Mouse (Mus musculus) liver, postnatal 0 days (tissue): ENCODE data around the gene Tmprss7. TPM values are rescaled to one million over a fixed set of nuclear protein-coding genes. Genes with fewer than 3 reads are reported as not detected.
A peak's percentile ranks its signal among the peaks of the same experiment; 100 is the strongest.

ENCODE experiments used
- ATAC-seq: fragments of 200-750 bp; cut with Nextera tagmentation; 2 replicates; pipeline ENCODE4 v1.8.0; 2017; ENCODE audit warnings: mild to moderate bottlenecking, moderate library complexity
- DNase-seq: peaks from one replicate; pipeline ENCODE4 v3.0.0-alpha.2; 2016
- H3K27ac ChIP-seq: fragments of 300-500 bp; sonication (generic); 2 replicates; pipeline ENCODE4 v1.5.1; 2014; ENCODE audit warnings: antibody characterized with exemption, moderate library complexity, mild to moderate bottlenecking, low read depth
- H3K27me3 ChIP-seq: fragments of 300-500 bp; sonication (generic); 2 replicates; pipeline ENCODE4 v1.6.1; 2014; ENCODE audit warnings: low read length, control low read depth, mixed read lengths; ENCODE audit not compliant: insufficient read depth
- H3K36me3 ChIP-seq: fragments of 300-500 bp; sonication (generic); replicated peaks from 2 replicates; pipeline ENCODE4 v1.6.1; 2014; ENCODE audit warnings: mild to moderate bottlenecking, control low read depth, low read length, moderate library complexity, mixed read lengths; ENCODE audit not compliant: insufficient read depth
- H3K4me1 ChIP-seq: fragments of 300-500 bp; sonication (generic); 2 replicates; pipeline ENCODE4 v1.6.1; 2014; ENCODE audit warnings: antibody characterized with exemption, mild to moderate bottlenecking, control low read depth; ENCODE audit not compliant: insufficient read depth
- H3K4me2 ChIP-seq: fragments of 300-500 bp; sonication (generic); 2 replicates; pipeline ENCODE4 v1.6.1; 2014; ENCODE audit warnings: low read depth, mild to moderate bottlenecking, low read length, moderate library complexity, mixed read lengths
- H3K4me3 ChIP-seq: fragments of 300-500 bp; sonication (generic); 2 replicates; pipeline ENCODE4 v1.5.1; 2014; ENCODE audit warnings: low read depth, low read length
- H3K9ac ChIP-seq: fragments of 300-500 bp; sonication (generic); replicated peaks from 2 replicates; pipeline ENCODE4 v1.6.1; 2014; ENCODE audit warnings: mild to moderate bottlenecking, moderate library complexity
- H3K9me3 ChIP-seq: fragments of 300-500 bp; sonication (generic); 2 replicates; pipeline ENCODE4 v1.6.1; 2016; ENCODE audit warnings: mild to moderate bottlenecking, control low read depth, low read length, mixed read lengths
- CTCF ChIP-seq: sonication (generic); IDR thresholded peaks from 2 replicates; pipeline ENCODE4 v1.5.1; 2016; ENCODE audit warnings: antibody characterized with exemption, low read depth
- EP300 ChIP-seq: IDR thresholded peaks from 2 replicates; pipeline ENCODE4 v1.6.1; 2016; ENCODE audit warnings: antibody characterized with exemption, low read depth, mild to moderate bottlenecking
- WGBS: fragments of 180-500 bp; shearing (Covaris S2); extraction: QIAGEN DNeasy Blood & Tissue Kit; methylation state at CpG from one replicate; pipeline ENCODE4 v1.1.7; 2014; ENCODE audit not compliant: insufficient replicate concordance; 5-methylcytosine and 5-hydroxymethylcytosine counted together
- polyA plus RNA-seq: library from polyadenylated mRNA; unstranded; fragments of >200 nt; fragmentation: Nextera tagmentation; extraction: Ambion mirVana; gene quantifications from 2 replicates; pipeline ENCODE4 v1.2.1, GENCODE M21; 2015

Gene Tmprss7
- 0.14 TPM in 2 replicates for polyA plus RNA-seq

GRCm38 (mm10) chr16:45693558-45693957 lies at the start of gene Tmprss7:
TSS of gene Tmprss7 (minus strand) at chr16:45693658.
- no peaks in the 10 kb centered on the region for H3K9me3 ChIP-seq
- H3K9ac ChIP-seq = no peak within 1 kb of the TSS
- H3K4me3 ChIP-seq = no peak within 1 kb of the TSS
- TF ChIP-seq CTCF (no peak), EP300 (no peak)
- no peak within 1 kb of the TSS for H3K27ac ChIP-seq
- WGBS = 48% methylated on average over 10 of the region's 10 CpGs
- H3K36me3 ChIP-seq = no peaks in the 10 kb centered on the region
- no peak for DNase-seq
- H3K27me3 ChIP-seq = no peaks in the 10 kb centered on the region
- ATAC-seq = no peak
- H3K4me1 ChIP-seq = no peaks in the 10 kb centered on the region
- H3K4me2 ChIP-seq = no peak within 1 kb of the TSS

GRCm38 (mm10) chr16:45742615-45743476 lies 49.4 kb upstream of the Tmprss7 start, which contains the start of gene Abhd10:
TSS of gene Abhd10 (minus strand) at chr16:45742955.
- H3K4me1 ChIP-seq = peaks cover 16% of the 10 kb centered on the region
- no peaks in the 10 kb centered on the region for H3K27me3 ChIP-seq
- 2% methylated on average over 36 of the region's 51 CpGs for WGBS
- H3K4me2 ChIP-seq = peak within 1 kb of the TSS; percentile 76
- H3K27ac ChIP-seq = peak within 1 kb of the TSS; percentile 83
- ATAC-seq = peak; percentile 100
- H3K4me3 ChIP-seq = peak within 1 kb of the TSS; percentile 71
- H3K9ac ChIP-seq = peak within 1 kb of the TSS; percentile 84
- peak; percentile 98 for DNase-seq
- TF ChIP-seq EP300 (no peak), CTCF (no peak)
- no peaks in the 10 kb centered on the region for H3K9me3 ChIP-seq
- H3K36me3 ChIP-seq = 0 out of 2 replicates have a peak, but pooled peaks cover 2% of the 10 kb centered on the region

GRCm38 (mm10) chr16:45737880-45738279 lies 44.4 kb upstream of the Tmprss7 start:
- WGBS = 73% methylated on average over 8 of the region's 8 CpGs
- peaks cover 13% of the 10 kb centered on the region for H3K4me1 ChIP-seq
- H3K36me3 ChIP-seq = peaks cover 35% of the 10 kb centered on the region
- no peak for ATAC-seq
- H3K27me3 ChIP-seq = no peaks in the 10 kb centered on the region
- H3K4me3 ChIP-seq = no peak overlapping the region
- H3K9me3 ChIP-seq = no peaks in the 10 kb centered on the region
- no peak overlapping the region for H3K4me2 ChIP-seq
- H3K9ac ChIP-seq = no peak overlapping the region
- no peak for DNase-seq
- no peak overlapping the region for H3K27ac ChIP-seq
- TF ChIP-seq EP300 = no peak
- TF ChIP-seq CTCF = no peak

- Histone ChIP-seq H3K9me3 (no peaks in the 10 kb centered on the region), H3K4me2 (no peak overlapping the region), H3K9ac (no peak overlapping the region), H3K4me1 (peaks cover 13% of the 10 kb centered on the region), H3K4me3 (no peak overlapping the region), H3K36me3 (peaks cover 40% of the 10 kb centered on the region), H3K27me3 (no peaks in the 10 kb centered on the region), H3K27ac (no peak overlapping the region)
- DNase-seq = no peak
- TF ChIP-seq EP300 (no peak), CTCF (no peak)
- no peak for ATAC-seq
- 67% methylated on average over 3 of the region's 3 CpGs for WGBS
Observed at GRCm38 (mm10) chr16:45736724-45737123, 43.3 kb upstream of the Tmprss7 start.

- peaks cover 20% of the 10 kb centered on the region for H3K36me3 ChIP-seq
- no peak overlapping the region for H3K9ac ChIP-seq
- 71% methylated on average over 5 of the region's 5 CpGs for WGBS
Observed at GRCm38 (mm10) chr16:45729163-45729562, 35.7 kb upstream of the Tmprss7 start.

GRCm38 (mm10) chr16:45724742-45725102 lies 31.3 kb upstream of the Tmprss7 start:
- ATAC-seq (no peak), DNase-seq (no peak)
- H3K27me3 ChIP-seq = peaks cover 11% of the 10 kb centered on the region; the same call in 1 of the 2 replicates
- peaks cover 6% of the 10 kb centered on the region for H3K4me1 ChIP-seq
- no peak overlapping the region for H3K27ac ChIP-seq
- no peaks in the 10 kb centered on the region for H3K9me3 ChIP-seq
- H3K4me3 ChIP-seq = peak overlapping the region; percentile 41
- H3K36me3 ChIP-seq = no peaks in the 10 kb centered on the region; the same call in 1 of the 2 replicates
- H3K4me2 ChIP-seq = peak overlapping the region; percentile 70
- no peak overlapping the region; the same call in 1 of the 2 replicates for H3K9ac ChIP-seq
- WGBS = 4% methylated on average over 10 of the region's 10 CpGs
- TF ChIP-seq EP300 (no peak), CTCF (no peak)

More at GRCm38 (mm10) chr16:45729163-45729562, 35.7 kb upstream of the Tmprss7 start:
- H3K4me2 ChIP-seq = no peak overlapping the region
- H3K27ac ChIP-seq = no peak overlapping the region
- H3K27me3 ChIP-seq = peaks cover 6% of the 10 kb centered on the region; the same call in 1 of the 2 replicates
- no peak for DNase-seq
- H3K4me1 ChIP-seq = peaks cover 4% of the 10 kb centered on the region
- TF ChIP-seq CTCF = no peak
- TF ChIP-seq EP300 = no peak
- no peak overlapping the region for H3K4me3 ChIP-seq
- no peaks in the 10 kb centered on the region for H3K9me3 ChIP-seq
- peak; percentile 47; the same call in 1 of the 2 replicates for ATAC-seq
